Mouse (Mus musculus) hindbrain, embryonic 11.5 days (tissue): Measurements from ENCODE around the gene Gm49510. TPM values are rescaled to one million over a fixed set of nuclear protein-coding genes. Genes with fewer than 3 reads are reported as not detected.
A peak's percentile ranks its signal among the peaks of the same experiment; 100 is the strongest.

Source experiments
- ATAC-seq: fragments of 200-750 bp; cut with Nextera tagmentation; 2 replicates; pipeline ENCODE4 v1.8.0; 2017; ENCODE audit warnings: mild to moderate bottlenecking, moderate TSS enrichment, moderate library complexity; ENCODE audit not compliant: low FRiP score
- DNase-seq: peaks from one replicate; pipeline ENCODE4 v3.0.0-alpha.2; 2015; ENCODE audit warnings: low spot score
- H3K27ac ChIP-seq: fragments of 300-500 bp; sonication (generic); 2 replicates; pipeline ENCODE4 v1.5.1; 2014; ENCODE audit warnings: mild to moderate bottlenecking, low read depth, low read length
- H3K27me3 ChIP-seq: fragments of 300-500 bp; sonication (generic); 2 replicates; pipeline ENCODE4 v1.6.1; 2014; ENCODE audit warnings: mild to moderate bottlenecking, low read length, moderate library complexity, mixed read lengths; ENCODE audit not compliant: control insufficient read depth, insufficient read depth
- H3K36me3 ChIP-seq: fragments of 300-500 bp; sonication (generic); 2 replicates; pipeline ENCODE4 v1.6.1; 2014; ENCODE audit warnings: mild to moderate bottlenecking, low read length, moderate library complexity, mixed read lengths; ENCODE audit not compliant: control insufficient read depth, insufficient read depth
- H3K4me1 ChIP-seq: fragments of 300-500 bp; sonication (generic); replicated peaks from 2 replicates; pipeline ENCODE4 v1.6.1; 2014; ENCODE audit warnings: low read length, mixed read lengths; ENCODE audit not compliant: control insufficient read depth, insufficient read depth
- H3K4me2 ChIP-seq: fragments of 300-500 bp; sonication (generic); replicated peaks from 2 replicates; pipeline ENCODE4 v1.6.1; 2014; ENCODE audit warnings: mild to moderate bottlenecking, low read depth, low read length
- H3K4me3 ChIP-seq: fragments of 300-500 bp; sonication (generic); 2 replicates; pipeline ENCODE4 v1.5.1; 2014; ENCODE audit warnings: low read depth, low read length
- H3K9ac ChIP-seq: fragments of 300-500 bp; sonication (generic); 2 replicates; pipeline ENCODE4 v1.6.1; 2014; ENCODE audit warnings: low read depth, low read length
- H3K9me3 ChIP-seq: fragments of 300-500 bp; sonication (generic); 2 replicates; pipeline ENCODE4 v1.6.1; 2016; ENCODE audit warnings: low read length; ENCODE audit not compliant: control insufficient read depth
- WGBS: fragments of 180-500 bp; shearing (Covaris S2); extraction: QIAGEN DNeasy Blood & Tissue Kit; methylation state at CpG from one replicate; pipeline ENCODE4 v1.1.7; 2014; 5-methylcytosine and 5-hydroxymethylcytosine counted together
- polyA plus RNA-seq: library from polyadenylated mRNA; unstranded; fragments of >200 nt; fragmentation: Nextera tagmentation; extraction: Ambion mirVana; gene quantifications from 2 replicates; pipeline ENCODE4 v1.2.1, GENCODE M21; 2014

Gene Gm49510
- polyA plus RNA-seq, 1 experiment from 2014 or later: 0.42 TPM

DNA sequence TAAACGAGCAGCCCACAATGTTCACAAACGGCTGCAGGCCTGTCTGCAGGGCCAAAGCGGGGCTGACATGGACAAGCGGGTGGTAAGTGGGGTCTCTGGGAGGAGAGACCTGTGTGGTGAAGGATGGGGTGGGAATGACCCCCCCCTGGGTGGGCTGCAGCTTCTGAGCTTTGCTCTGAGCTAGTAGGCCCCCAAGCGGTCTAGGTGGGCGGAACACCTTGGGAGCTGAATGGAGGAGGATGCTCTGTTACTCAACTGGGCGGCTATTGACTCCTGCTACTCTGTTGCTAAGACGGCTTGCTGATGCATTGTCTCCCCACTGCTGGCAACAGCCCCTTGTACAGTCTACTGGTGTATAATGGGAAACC, 1.9 kb downstream of the Gm49510 start:
- Histone ChIP-seq H3K36me3 (no peaks in the 10 kb centered on the region), H3K27ac (no peak overlapping the region), H3K9ac (0 out of 2 replicates have a peak overlapping the region, but pooled peaks have one; percentile 12), H3K4me3 (peak overlapping the region; percentile 46; the same call in 1 of the 2 replicates), H3K4me1 (peaks cover 8% of the 10 kb centered on the region; the same call in 1 of the 2 replicates), H3K4me2 (no peak overlapping the region; the same call in 1 of the 2 replicates), H3K27me3 (peaks cover 8% of the 10 kb centered on the region), H3K9me3 (no peaks in the 10 kb centered on the region)
- no peak for ATAC-seq
- 37% methylated on average over 8 of the region's 8 CpGs for WGBS
- DNase-seq: peak; percentile 37

DNA sequence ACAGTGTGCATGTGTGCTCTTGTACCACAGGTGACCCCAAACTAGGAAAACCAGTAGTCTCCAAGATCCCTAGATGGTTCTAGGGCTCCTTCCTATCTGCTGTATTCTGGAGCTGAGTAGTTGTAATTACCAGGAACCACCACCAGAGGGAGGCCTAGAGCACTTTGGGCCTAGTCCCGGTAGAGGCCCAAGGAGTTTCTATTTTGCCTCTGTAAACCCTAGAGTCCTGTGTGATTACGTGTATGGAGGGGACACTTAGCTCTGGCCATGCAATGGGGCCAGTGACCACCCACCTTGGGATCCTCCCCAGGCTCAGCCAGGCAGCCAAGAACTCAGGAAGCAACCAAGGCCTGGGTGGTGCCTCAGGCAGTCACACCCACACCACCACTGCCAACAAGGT, 3.8 kb downstream of the Gm49510 start:
- Histone ChIP-seq H3K9ac (no peak overlapping the region), H3K36me3 (no peaks in the 10 kb centered on the region), H3K27ac (no peak overlapping the region), H3K4me1 (peaks cover 8% of the 10 kb centered on the region; the same call in 1 of the 2 replicates), H3K4me3 (no peak overlapping the region), H3K4me2 (no peak overlapping the region), H3K27me3 (peaks cover 8% of the 10 kb centered on the region), H3K9me3 (no peaks in the 10 kb centered on the region)
- ATAC-seq (peak; percentile 33; the same call in 1 of the 2 replicates), DNase-seq (peak; percentile 91)
- WGBS: 9% methylated on average over 2 of the region's 2 CpGs

DNA sequence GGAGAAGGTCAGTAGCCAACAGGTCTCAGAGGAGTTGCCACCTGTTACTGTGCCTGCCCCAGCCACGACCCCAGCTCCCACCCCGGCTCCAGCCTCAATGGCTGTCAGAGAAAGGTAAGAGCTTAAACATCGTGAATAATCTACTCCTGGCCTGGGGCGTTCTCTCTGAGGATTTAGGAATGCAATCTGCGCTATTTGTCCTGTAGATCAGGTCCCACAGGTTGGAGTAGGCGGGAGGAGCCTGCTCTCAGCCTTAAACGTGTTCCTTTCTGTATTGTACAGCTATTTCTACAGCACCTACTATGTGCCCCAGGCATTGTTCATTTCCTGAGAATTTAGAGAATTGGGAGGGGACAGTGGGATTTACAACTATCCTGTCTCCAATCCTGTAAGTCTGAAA, 8.9 kb downstream of the Gm49510 start:
- Histone ChIP-seq H3K9me3 (no peaks in the 10 kb centered on the region), H3K36me3 (no peaks in the 10 kb centered on the region), H3K4me1 (no peaks in the 10 kb centered on the region; the same call in 1 of the 2 replicates), H3K4me3 (no peak overlapping the region), H3K27ac (no peak overlapping the region), H3K4me2 (no peak overlapping the region), H3K9ac (no peak overlapping the region), H3K27me3 (no peaks in the 10 kb centered on the region)
- DNase-seq (no peak), ATAC-seq (no peak)
- WGBS: 88% methylated on average over 7 of the region's 7 CpGs

GRCm38 (mm10) chr15:78908982-78909381, 9.5 kb downstream of the Gm49510 start:
- Histone ChIP-seq H3K9me3 (no peaks in the 10 kb centered on the region), H3K9ac (no peak overlapping the region), H3K4me3 (no peak overlapping the region), H3K36me3 (no peaks in the 10 kb centered on the region), H3K4me1 (no peaks in the 10 kb centered on the region; the same call in 1 of the 2 replicates), H3K27me3 (no peaks in the 10 kb centered on the region), H3K4me2 (no peak overlapping the region), H3K27ac (no peak overlapping the region)
- no peak for ATAC-seq
- no peak for DNase-seq
- WGBS: 88% methylated on average over 8 of the region's 8 CpGs

DNA sequence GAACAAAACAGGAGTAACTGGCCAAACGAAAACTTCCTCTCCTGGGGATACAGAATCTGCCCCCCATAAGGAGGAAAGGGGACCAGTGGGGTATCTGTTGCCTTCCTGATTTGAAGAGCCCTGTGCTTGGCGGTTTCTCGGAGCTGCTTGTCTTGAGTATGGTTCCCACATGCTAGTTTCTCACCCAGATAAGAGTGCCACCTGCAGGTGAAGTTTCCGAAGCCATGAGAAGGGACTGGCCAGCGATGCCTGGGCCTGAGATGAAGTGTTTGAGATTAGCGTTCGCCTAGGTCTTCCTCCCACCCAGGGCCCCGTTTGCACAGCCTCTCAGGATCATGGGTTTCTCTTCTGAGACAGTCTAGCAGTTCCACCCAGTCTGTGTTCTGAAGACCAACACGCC, 12.6 kb downstream of the Gm49510 start:
- Histone ChIP-seq H3K4me2 (no peak overlapping the region), H3K36me3 (no peaks in the 10 kb centered on the region), H3K4me1 (peaks cover 16% of the 10 kb centered on the region), H3K9ac (no peak overlapping the region), H3K27ac (no peak overlapping the region), H3K9me3 (no peaks in the 10 kb centered on the region), H3K4me3 (no peak overlapping the region), H3K27me3 (no peaks in the 10 kb centered on the region)
- ATAC-seq: no peak
- 44% methylated on average over 9 of the region's 9 CpGs for WGBS
- peak; percentile 57 for DNase-seq

GRCm38 (mm10) chr15:78913632-78914090, 14.2 kb downstream of the Gm49510 start, which contains the start of gene Pdxp:
Gene Pdxp, plus strand, starts transcription at chr15:78913919.
- no peaks in the 10 kb centered on the region for H3K9me3 ChIP-seq
- peak within 1 kb of the TSS; percentile 99 for H3K4me2 ChIP-seq
- H3K36me3 ChIP-seq: no peaks in the 10 kb centered on the region
- H3K4me3 ChIP-seq: peak within 1 kb of the TSS; percentile 76
- ATAC-seq (peak; percentile 94), DNase-seq (peak; percentile 98)
- H3K9ac ChIP-seq: peak within 1 kb of the TSS; percentile 82
- peak within 1 kb of the TSS; percentile 88 for H3K27ac ChIP-seq
- WGBS: under 1% methylated on average over 50 of the region's 51 CpGs
- no peaks in the 10 kb centered on the region for H3K27me3 ChIP-seq
- H3K4me1 ChIP-seq: peaks cover 16% of the 10 kb centered on the region

GRCm38 (mm10) chr15:78914091-78914822, 14.8 kb downstream of the Gm49510 start:
- peak overlapping the region; percentile 82 for H3K9ac ChIP-seq
- peak overlapping the region; percentile 88 for H3K27ac ChIP-seq
- no peaks in the 10 kb centered on the region for H3K27me3 ChIP-seq
- under 1% methylated on average over 56 of the region's 87 CpGs for WGBS
- no peaks in the 10 kb centered on the region for H3K9me3 ChIP-seq
- peak; percentile 72 for ATAC-seq
- H3K36me3 ChIP-seq: no peaks in the 10 kb centered on the region
- H3K4me3 ChIP-seq: peak overlapping the region; percentile 76
- H3K4me2 ChIP-seq: peak overlapping the region; percentile 99
- peaks cover 16% of the 10 kb centered on the region for H3K4me1 ChIP-seq
- no peak for DNase-seq

- no peaks in the 10 kb centered on the region for H3K27me3 ChIP-seq
- peak overlapping the region; percentile 99 for H3K4me2 ChIP-seq
- peaks cover 16% of the 10 kb centered on the region for H3K4me1 ChIP-seq
- ATAC-seq (no peak), DNase-seq (peak; percentile 19)
- H3K4me3 ChIP-seq: peak overlapping the region; percentile 76
- no peak overlapping the region for H3K27ac ChIP-seq
- WGBS: 43% methylated on average over 8 of the region's 8 CpGs
- H3K36me3 ChIP-seq: no peaks in the 10 kb centered on the region
- H3K9me3 ChIP-seq: no peaks in the 10 kb centered on the region
- H3K9ac ChIP-seq: peak overlapping the region; percentile 82
Measured at GRCm38 (mm10) chr15:78914823-78915659, 15.6 kb downstream of the Gm49510 start.
